8 mouse cellular contexts compared by ENCODE assay signal in the genomic region with DNA sequence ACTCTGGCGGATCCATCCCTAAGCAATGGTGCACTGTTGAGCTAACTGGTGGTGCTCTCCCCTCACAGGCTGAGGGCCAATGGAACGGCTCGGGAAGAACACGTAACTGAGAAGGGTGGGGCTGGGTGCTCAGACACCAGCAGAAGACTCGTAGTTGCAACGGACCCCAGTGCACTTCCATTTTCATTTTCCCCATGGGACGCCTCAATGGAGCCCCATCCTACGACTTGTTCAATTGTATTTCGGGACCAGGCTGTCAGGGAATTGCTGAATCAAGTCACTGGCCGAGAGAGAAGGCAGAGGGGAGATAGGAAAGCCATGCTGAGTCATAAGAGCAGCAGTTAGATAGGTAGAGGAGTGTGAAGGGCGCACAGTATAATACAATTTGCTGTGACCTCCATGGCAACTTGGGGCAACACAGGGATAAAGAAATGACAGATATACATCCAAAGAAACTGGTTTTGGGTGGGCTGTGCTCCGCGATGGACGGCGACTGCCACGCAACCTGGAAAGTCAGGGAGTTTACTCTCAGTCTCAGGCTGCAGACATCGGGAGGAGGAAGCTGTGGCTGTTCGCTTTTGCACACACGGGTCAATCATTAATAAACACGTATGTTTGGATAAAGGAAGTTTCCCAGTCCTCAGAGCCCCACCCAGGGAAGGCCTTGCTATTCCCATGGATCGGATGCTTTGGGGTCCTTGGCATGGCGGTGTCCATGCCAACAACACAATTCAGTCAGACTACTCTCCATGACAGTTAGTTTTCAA.
DNase-seq lines count a peak whose midpoint lies in the region; ATAC-seq and TF ChIP-seq lines count a peak whose summit lies in the region.

No protein-coding gene starts in this region.

- H3K4me2 ChIP-seq in kidney, postnatal 0 days (ENCODE audit: low read length), result peak overlapping the region; percentile 17; the same call in 1 of the 2 replicates
- H3K4me2 ChIP-seq in liver, embryonic 13.5 days, result peak overlapping the region; percentile 23

- intact Hi-C loops in left cerebral cortex, adult 2 months (cut with DNase I), result loop anchor here (5.0 kb wide), 1 partner anchor 85 kb away; no protein-coding TSS in a partner anchor

- no peak overlapping the region for H3K9ac ChIP-seq in kidney, postnatal 0 days (ENCODE audit: low read depth, low read length)
- H3K9ac ChIP-seq in liver, embryonic 13.5 days, result no peak overlapping the region

- 74% methylated on average over 22 of the region's 22 CpGs for WGBS in kidney, postnatal 0 days
- WGBS in liver, embryonic 13.5 days (ENCODE audit: insufficient replicate concordance), result 70% methylated on average over 22 of the region's 22 CpGs
- WGBS in small intestine, adult 2 months, result 46% methylated on average over 22 of the region's 22 CpGs

- no peaks in the 10 kb centered on the region for H3K27me3 ChIP-seq in kidney, postnatal 0 days (ENCODE audit: insufficient read depth, low read length)
- H3K27me3 ChIP-seq in liver, embryonic 13.5 days, result no peaks in the 10 kb centered on the region
- no peaks in the 10 kb centered on the region for H3K27me3 ChIP-seq in small intestine, adult 2 months (ENCODE audit: control insufficient read depth, insufficient read depth, low read length)

- H3K9me3 ChIP-seq in kidney, postnatal 0 days (replicated peaks; ENCODE audit: low read length), result no peaks in the 10 kb centered on the region
- H3K9me3 ChIP-seq in liver, embryonic 13.5 days (replicated peaks), result 0 out of 2 replicates have a peak, but pooled peaks cover 2% of the 10 kb centered on the region

- ATAC-seq in kidney, postnatal 0 days (replicated peaks; ENCODE audit: low FRiP score, low read depth), result no peak
- ATAC-seq in activated CD4-positive, CD25-positive, alpha-beta regulatory T cell, adult 4 months, result peak; percentile 81
- no peak for ATAC-seq in liver, embryonic 13.5 days (ENCODE audit: low read depth)
- ATAC-seq in cerebellum, adult (ENCODE audit: insufficient number of reproducible peaks, low FRiP score, low TSS enrichment), result no peak

- no peaks in the 10 kb centered on the region for H3K4me1 ChIP-seq in kidney, postnatal 0 days (replicated peaks; ENCODE audit: insufficient read depth, low read length)
- no peaks in the 10 kb centered on the region for H3K4me1 ChIP-seq in liver, embryonic 13.5 days (replicated peaks)
- no peaks in the 10 kb centered on the region for H3K4me1 ChIP-seq in small intestine, adult 2 months (ENCODE audit: control insufficient read depth, insufficient read depth, insufficient read length, low read length)

- no peaks in the 10 kb centered on the region for H3K36me3 ChIP-seq in kidney, postnatal 0 days (ENCODE audit: insufficient read depth, low read length)
- no peaks in the 10 kb centered on the region for H3K36me3 ChIP-seq in liver, embryonic 13.5 days
- no peaks in the 10 kb centered on the region for H3K36me3 ChIP-seq in small intestine, adult 2 months (ENCODE audit: control insufficient read depth, insufficient read depth, low read length)

- TF ChIP-seq POLR2A in small intestine, adult 2 months (IDR thresholded peaks at IDR 0.05; ENCODE audit: low read depth, low read length), result no peak

- DNase-seq in kidney, postnatal 0 days (ENCODE audit: low spot score), result no peak
- DNase-seq in kidney, adult 8-10 months, result no peak
- DNase-seq in liver, embryonic 13.5 days, result no peak
- DNase-seq in layer of hippocampus, adult 2 months (ENCODE audit: low spot score in 2 of 2), result no peak
- no peak for DNase-seq in left cerebral cortex, adult 2 months (ENCODE audit: extremely low spot score in 1 of 2, low spot score in 2 of 2)

- no peak overlapping the region for H3K27ac ChIP-seq in kidney, postnatal 0 days
- no peak overlapping the region for H3K27ac ChIP-seq in liver, embryonic 13.5 days
- no peak overlapping the region for H3K27ac ChIP-seq in small intestine, adult 2 months (ENCODE audit: insufficient read depth, low read depth, low read length)
- H3K27ac ChIP-seq in layer of hippocampus, adult 2 months, result no peak overlapping the region
- no peak overlapping the region for H3K27ac ChIP-seq in left cerebral cortex, adult 2 months

- no peak overlapping the region for H3K4me3 ChIP-seq in kidney, postnatal 0 days (replicated peaks; ENCODE audit: low read depth, low read length)
- peak overlapping the region; percentile 22; the same call in 1 of the 2 replicates for H3K4me3 ChIP-seq in liver, embryonic 13.5 days (replicated peaks)
- H3K4me3 ChIP-seq in small intestine, adult 2 months (ENCODE audit: low read depth, low read length), result peak overlapping the region; percentile 45
- no peak overlapping the region for H3K4me3 ChIP-seq in layer of hippocampus, adult 2 months
- no peak overlapping the region for H3K4me3 ChIP-seq in left cerebral cortex, adult 2 months

- TF ChIP-seq CTCF in kidney, postnatal 0 days (IDR thresholded peaks at IDR 0.05; ENCODE audit: low read depth), result no peak
- TF ChIP-seq CTCF in small intestine, adult 2 months (IDR thresholded peaks at IDR 0.05; ENCODE audit: extremely low read depth, insufficient read length, insufficient replicate concordance, low read depth, low read length), result no peak
- no peak for TF ChIP-seq CTCF in layer of hippocampus, adult 2 months (conservative IDR thresholded peaks at IDR 0.05)
- no peak for TF ChIP-seq CTCF in left cerebral cortex, adult 2 months (IDR thresholded peaks at IDR 0.05)

Comparison
In these comparisons a context has a peak if more than half of its experiments do, and no peak if none do; other contexts are left out.
1. H3K4me3 ChIP-seq: peak in liver, embryonic 13.5 days (single experiment) and small intestine, adult 2 months (single experiment); none in kidney, postnatal 0 days (single experiment), layer of hippocampus, adult 2 months (single experiment) and left cerebral cortex, adult 2 months (single experiment).